Mouse (Mus musculus): ENCODE results near the gene Rab6b. TPM values are rescaled to one million over a fixed set of nuclear protein-coding genes. Genes with fewer than 3 reads are reported as not detected.
A peak's percentile ranks its signal among the peaks of the same experiment; 100 is the strongest.

The Rab6b gene
- total RNA-seq, 2 experiments from 2014 or later, result 0.15 to 1.2 TPM

GRCm38 (mm10) chr9:103234565-103235165, 123.1 kb downstream of the Rab6b start:
- peak; percentile 43 for ATAC-seq (ENCODE audit: poor library complexity, severe bottlenecking)

Other genes starting within 250 kb of the Rab6b start
- gene Slco2a1, start 123.1 kb upstream of the Rab6b start, total RNA-seq (2015), result not detected in 2 replicates
- gene Slco2a1, start 123.1 kb upstream of the Rab6b start, total RNA-seq (2017), result not detected in 2 replicates
- 10.8 and 12.1 TPM in 2 replicates for gene Srprb, start 90.3 kb downstream of the Rab6b start, total RNA-seq (2015)
- 10.8 and 13.2 TPM in 2 replicates for gene Srprb, start 90.3 kb downstream of the Rab6b start, total RNA-seq (2017)
- not detected in 2 replicates for gene Gm20425, start 118.5 kb downstream of the Rab6b start, total RNA-seq (2015)
- 0.55 TPM in 1 of 2 replicates, not detected in the other for gene Gm20425, start 118.5 kb downstream of the Rab6b start, total RNA-seq (2017)
- gene Trf, start 118.7 kb downstream of the Rab6b start, total RNA-seq (2015), result 234 and 247 TPM in 2 replicates
- gene Trf, start 118.7 kb downstream of the Rab6b start, total RNA-seq (2017), result 92.2 and 130 TPM in 2 replicates
- gene 1300017J02Rik, start 193.3 kb downstream of the Rab6b start, total RNA-seq (2015), result 0.89 and 2.3 TPM in 2 replicates
- gene 1300017J02Rik, start 193.3 kb downstream of the Rab6b start, total RNA-seq (2017), result 1.7 and 2.4 TPM in 2 replicates
- gene Topbp1, start 193.4 kb downstream of the Rab6b start, total RNA-seq (2015), result 111 and 113 TPM in 2 replicates
- 130 and 151 TPM in 2 replicates for gene Topbp1, start 193.4 kb downstream of the Rab6b start, total RNA-seq (2017)

All from megakaryocyte, adult 5-6 weeks (primary cell).